Mouse (Mus musculus): ENCODE results near the gene Zfp385b. TPM values are rescaled to one million over a fixed set of nuclear protein-coding genes. Genes with fewer than 3 reads are reported as not detected.

The Zfp385b gene
- polyA plus RNA-seq, 1 experiment from 2014 or later: 6.2 TPM

- Histone ChIP-seq H3K36me3 (ENCODE audit: control insufficient read depth, insufficient read depth, low read length) (no peaks in the 10 kb centered on the region), H3K27ac (ENCODE audit: low read length) (no peak overlapping the region), H3K4me1 (ENCODE audit: control insufficient read depth, insufficient read depth, low read length) (no peaks in the 10 kb centered on the region), H3K27me3 (ENCODE audit: control insufficient read depth, insufficient read depth, low read length) (no peaks in the 10 kb centered on the region), H3K9ac (replicated peaks; ENCODE audit: low read depth, low read length) (no peak overlapping the region), H3K4me2 (replicated peaks; ENCODE audit: low read depth, low read length) (no peak overlapping the region), H3K9me3 (ENCODE audit: control insufficient read depth, low read depth, low read length) (no peaks in the 10 kb centered on the region), H3K4me3 (ENCODE audit: low read depth, low read length) (no peak overlapping the region)
- ATAC-seq (ENCODE audit: insufficient number of reproducible peaks, insufficient read depth, low FRiP score, low read depth): no peak
- 69% methylated on average over 5 of the region's 5 CpGs for WGBS
Measured at GRCm38 (mm10) chr2:77681741-77682140, 137.7 kb downstream of the Zfp385b start.

- Histone ChIP-seq H3K9me3 (ENCODE audit: control insufficient read depth, low read depth, low read length) (no peaks in the 10 kb centered on the region), H3K4me3 (ENCODE audit: low read depth, low read length) (no peak overlapping the region), H3K27ac (ENCODE audit: low read length) (no peak overlapping the region), H3K9ac (replicated peaks; ENCODE audit: low read depth, low read length) (no peak overlapping the region), H3K27me3 (ENCODE audit: control insufficient read depth, insufficient read depth, low read length) (no peaks in the 10 kb centered on the region), H3K4me2 (replicated peaks; ENCODE audit: low read depth, low read length) (no peak overlapping the region), H3K4me1 (ENCODE audit: control insufficient read depth, insufficient read depth, low read length) (no peaks in the 10 kb centered on the region), H3K36me3 (ENCODE audit: control insufficient read depth, insufficient read depth, low read length) (no peaks in the 10 kb centered on the region)
- ATAC-seq (ENCODE audit: insufficient number of reproducible peaks, insufficient read depth, low FRiP score, low read depth): peak; percentile 61
- 89% methylated on average over 10 of the region's 10 CpGs for WGBS
Measured at GRCm38 (mm10) chr2:77673770-77674169, 145.7 kb downstream of the Zfp385b start.

- no peak overlapping the region for H3K27ac ChIP-seq (ENCODE audit: low read length)
Measured at GRCm38 (mm10) chr2:77672215-77672905, 147.1 kb downstream of the Zfp385b start.

DNA sequence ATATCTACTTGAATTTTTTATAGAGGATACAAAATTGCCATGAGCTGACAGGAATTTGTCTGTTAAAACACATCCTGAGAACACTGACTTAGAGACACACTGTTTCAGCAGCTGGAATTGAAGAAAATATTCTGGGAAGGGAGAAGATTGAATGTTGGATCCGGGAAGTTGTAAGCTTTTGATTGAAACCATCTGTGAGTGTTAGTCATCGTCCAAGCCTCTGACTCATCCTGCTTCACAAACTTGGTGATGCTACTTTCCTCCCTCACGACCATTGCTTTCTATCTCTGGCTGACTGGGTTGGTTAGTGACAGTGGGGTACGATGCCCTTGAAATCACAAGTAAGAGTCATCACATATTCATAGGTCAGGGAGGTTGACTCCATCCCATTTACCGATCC, 157.3 kb downstream of the Zfp385b start:
- H3K4me2 ChIP-seq (replicated peaks; ENCODE audit: low read depth, low read length): no peak overlapping the region

More at GRCm38 (mm10) chr2:77672215-77672905, 147.1 kb downstream of the Zfp385b start:
- Histone ChIP-seq H3K36me3 (ENCODE audit: control insufficient read depth, insufficient read depth, low read length) (no peaks in the 10 kb centered on the region), H3K4me1 (ENCODE audit: control insufficient read depth, insufficient read depth, low read length) (no peaks in the 10 kb centered on the region), H3K4me2 (replicated peaks; ENCODE audit: low read depth, low read length) (no peak overlapping the region), H3K27me3 (ENCODE audit: control insufficient read depth, insufficient read depth, low read length) (no peaks in the 10 kb centered on the region), H3K9me3 (ENCODE audit: control insufficient read depth, low read depth, low read length) (no peaks in the 10 kb centered on the region), H3K9ac (replicated peaks; ENCODE audit: low read depth, low read length) (no peak overlapping the region), H3K4me3 (ENCODE audit: low read depth, low read length) (no peak overlapping the region)
- ATAC-seq (ENCODE audit: insufficient number of reproducible peaks, insufficient read depth, low FRiP score, low read depth): no peak
- 83% methylated on average over 5 of the region's 5 CpGs for WGBS

DNA sequence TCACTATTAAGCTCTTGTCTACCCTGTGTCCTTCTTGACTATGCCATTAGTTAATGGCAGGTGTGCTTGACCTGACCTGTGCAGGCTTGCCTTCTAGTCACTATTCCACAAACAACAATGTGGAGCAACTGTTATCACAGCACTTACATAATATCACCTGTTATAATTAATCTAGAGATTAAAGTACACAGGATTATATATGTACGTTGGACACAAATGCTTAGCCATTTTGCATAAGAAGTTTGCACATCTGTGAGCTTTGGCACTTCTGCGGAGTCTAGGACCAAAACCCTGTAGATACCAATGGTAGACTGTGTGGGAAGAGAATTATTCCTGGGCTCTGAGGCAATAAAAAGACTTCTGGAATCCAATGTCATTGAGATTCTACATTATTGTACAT, 165.8 kb downstream of the Zfp385b start:
- H3K27ac ChIP-seq (ENCODE audit: low read length): no peak overlapping the region

More for the DNA sequence above, 157.3 kb downstream of the Zfp385b start:
- Histone ChIP-seq H3K4me3 (ENCODE audit: low read depth, low read length) (no peak overlapping the region), H3K27ac (ENCODE audit: low read length) (no peak overlapping the region), H3K4me1 (ENCODE audit: control insufficient read depth, insufficient read depth, low read length) (no peaks in the 10 kb centered on the region), H3K9ac (replicated peaks; ENCODE audit: low read depth, low read length) (no peak overlapping the region), H3K27me3 (ENCODE audit: control insufficient read depth, insufficient read depth, low read length) (no peaks in the 10 kb centered on the region), H3K36me3 (ENCODE audit: control insufficient read depth, insufficient read depth, low read length) (no peaks in the 10 kb centered on the region), H3K9me3 (ENCODE audit: control insufficient read depth, low read depth, low read length) (no peaks in the 10 kb centered on the region)
- no peak for ATAC-seq (ENCODE audit: insufficient number of reproducible peaks, insufficient read depth, low FRiP score, low read depth)
- WGBS: 58% methylated on average over 5 of the region's 5 CpGs

GRCm38 (mm10) chr2:77641521-77642170, 177.8 kb downstream of the Zfp385b start:
- H3K27me3 ChIP-seq (ENCODE audit: control insufficient read depth, insufficient read depth, low read length): no peaks in the 10 kb centered on the region
- no peak for ATAC-seq (ENCODE audit: insufficient number of reproducible peaks, insufficient read depth, low FRiP score, low read depth)
- no peaks in the 10 kb centered on the region for H3K4me1 ChIP-seq (ENCODE audit: control insufficient read depth, insufficient read depth, low read length)
- H3K27ac ChIP-seq (ENCODE audit: low read length): no peak overlapping the region
- H3K36me3 ChIP-seq (ENCODE audit: control insufficient read depth, insufficient read depth, low read length): no peaks in the 10 kb centered on the region
- H3K9ac ChIP-seq (replicated peaks; ENCODE audit: low read depth, low read length): no peak overlapping the region
- no peak overlapping the region for H3K4me3 ChIP-seq (ENCODE audit: low read depth, low read length)
- H3K9me3 ChIP-seq (ENCODE audit: control insufficient read depth, low read depth, low read length): no peaks in the 10 kb centered on the region
- no peak overlapping the region for H3K4me2 ChIP-seq (replicated peaks; ENCODE audit: low read depth, low read length)
- WGBS: 90% methylated on average over 8 of the region's 8 CpGs

More for the DNA sequence above, 165.8 kb downstream of the Zfp385b start:
- Histone ChIP-seq H3K4me2 (replicated peaks; ENCODE audit: low read depth, low read length) (no peak overlapping the region), H3K4me3 (ENCODE audit: low read depth, low read length) (no peak overlapping the region), H3K9ac (replicated peaks; ENCODE audit: low read depth, low read length) (no peak overlapping the region), H3K36me3 (ENCODE audit: control insufficient read depth, insufficient read depth, low read length) (no peaks in the 10 kb centered on the region), H3K9me3 (ENCODE audit: control insufficient read depth, low read depth, low read length) (no peaks in the 10 kb centered on the region), H3K4me1 (ENCODE audit: control insufficient read depth, insufficient read depth, low read length) (no peaks in the 10 kb centered on the region), H3K27me3 (ENCODE audit: control insufficient read depth, insufficient read depth, low read length) (no peaks in the 10 kb centered on the region)
- ATAC-seq (ENCODE audit: insufficient number of reproducible peaks, insufficient read depth, low FRiP score, low read depth): no peak
- 86% methylated on average over 2 of the region's 2 CpGs for WGBS

- Histone ChIP-seq H3K27ac (ENCODE audit: low read length) (no peak overlapping the region), H3K4me3 (ENCODE audit: low read depth, low read length) (no peak overlapping the region), H3K27me3 (ENCODE audit: control insufficient read depth, insufficient read depth, low read length) (no peaks in the 10 kb centered on the region), H3K4me1 (ENCODE audit: control insufficient read depth, insufficient read depth, low read length) (no peaks in the 10 kb centered on the region), H3K4me2 (replicated peaks; ENCODE audit: low read depth, low read length) (no peak overlapping the region), H3K9me3 (ENCODE audit: control insufficient read depth, low read depth, low read length) (no peaks in the 10 kb centered on the region), H3K9ac (replicated peaks; ENCODE audit: low read depth, low read length) (no peak overlapping the region), H3K36me3 (ENCODE audit: control insufficient read depth, insufficient read depth, low read length) (no peaks in the 10 kb centered on the region)
- 85% methylated on average over 5 of the region's 5 CpGs for WGBS
- no peak for ATAC-seq (ENCODE audit: insufficient number of reproducible peaks, insufficient read depth, low FRiP score, low read depth)
Measured at GRCm38 (mm10) chr2:77639993-77640392, 179.4 kb downstream of the Zfp385b start.

GRCm38 (mm10) chr2:77631606-77632005, 187.8 kb downstream of the Zfp385b start:
- Histone ChIP-seq H3K4me2 (replicated peaks; ENCODE audit: low read depth, low read length) (no peak overlapping the region), H3K4me1 (ENCODE audit: control insufficient read depth, insufficient read depth, low read length) (no peaks in the 10 kb centered on the region), H3K9ac (replicated peaks; ENCODE audit: low read depth, low read length) (no peak overlapping the region), H3K27me3 (ENCODE audit: control insufficient read depth, insufficient read depth, low read length) (no peaks in the 10 kb centered on the region), H3K4me3 (ENCODE audit: low read depth, low read length) (no peak overlapping the region), H3K9me3 (ENCODE audit: control insufficient read depth, low read depth, low read length) (no peaks in the 10 kb centered on the region), H3K36me3 (ENCODE audit: control insufficient read depth, insufficient read depth, low read length) (no peaks in the 10 kb centered on the region), H3K27ac (ENCODE audit: low read length) (no peak overlapping the region)
- 18% methylated on average over 3 of the region's 3 CpGs for WGBS
- no peak for ATAC-seq (ENCODE audit: insufficient number of reproducible peaks, insufficient read depth, low FRiP score, low read depth)

All from stomach, embryonic 14.5 days (tissue).